Mouse (Mus musculus): ENCODE data around the gene Lsm14a. TPM values are rescaled to one million over a fixed set of nuclear protein-coding genes. Genes with fewer than 3 reads are reported as not detected.

The Lsm14a gene
- polyA plus RNA-seq, 1 experiment from 2014 or later: 47.1 TPM

GRCm38 (mm10) chr7:34301952-34302351, 91.2 kb downstream of the Lsm14a start:
- Histone ChIP-seq H3K4me2 (replicated peaks; ENCODE audit: low read depth) (no peak overlapping the region), H3K4me1 (replicated peaks; ENCODE audit: control insufficient read depth, insufficient read depth, low read length) (no peaks in the 10 kb centered on the region; the same call in 1 of the 2 replicates), H3K36me3 (ENCODE audit: control insufficient read depth, insufficient read depth) (no peaks in the 10 kb centered on the region), H3K9me3 (ENCODE audit: control insufficient read depth) (no peaks in the 10 kb centered on the region), H3K9ac (ENCODE audit: low read depth, low read length) (no peak overlapping the region), H3K27ac (ENCODE audit: low read depth, low read length) (peak overlapping the region; percentile 11; the same call in 1 of the 2 replicates), H3K27me3 (replicated peaks; ENCODE audit: control insufficient read depth, insufficient read depth, low read length) (no peaks in the 10 kb centered on the region), H3K4me3 (ENCODE audit: low read depth, low read length) (no peak overlapping the region)
- 74% methylated on average over 3 of the region's 3 CpGs for WGBS
- TF ChIP-seq CTCF (IDR thresholded peaks at IDR 0.05; ENCODE audit: low read depth): no peak
- ATAC-seq: no peak

- Histone ChIP-seq H3K27me3 (replicated peaks; ENCODE audit: control insufficient read depth, insufficient read depth, low read length) (no peaks in the 10 kb centered on the region), H3K9me3 (ENCODE audit: control insufficient read depth) (no peaks in the 10 kb centered on the region), H3K36me3 (ENCODE audit: control insufficient read depth, insufficient read depth) (no peaks in the 10 kb centered on the region), H3K4me3 (ENCODE audit: low read depth, low read length) (no peak overlapping the region), H3K4me2 (replicated peaks; ENCODE audit: low read depth) (no peak overlapping the region), H3K9ac (ENCODE audit: low read depth, low read length) (no peak overlapping the region), H3K4me1 (replicated peaks; ENCODE audit: control insufficient read depth, insufficient read depth, low read length) (no peaks in the 10 kb centered on the region), H3K27ac (ENCODE audit: low read depth, low read length) (no peak overlapping the region)
- TF ChIP-seq CTCF (IDR thresholded peaks at IDR 0.05; ENCODE audit: low read depth): no peak
- WGBS: 91% methylated on average over 2 of the region's 2 CpGs
- ATAC-seq: no peak
Measured at GRCm38 (mm10) chr7:34298818-34299217, 94.3 kb downstream of the Lsm14a start.

- 86% methylated on average over 3 of the region's 3 CpGs for WGBS
- ATAC-seq: no peak
- H3K27me3 ChIP-seq (replicated peaks; ENCODE audit: control insufficient read depth, insufficient read depth, low read length): no peaks in the 10 kb centered on the region
- H3K4me2 ChIP-seq (replicated peaks; ENCODE audit: low read depth): no peak overlapping the region
- no peak overlapping the region for H3K9ac ChIP-seq (ENCODE audit: low read depth, low read length)
- TF ChIP-seq CTCF (IDR thresholded peaks at IDR 0.05; ENCODE audit: low read depth): no peak
- no peaks in the 10 kb centered on the region for H3K36me3 ChIP-seq (ENCODE audit: control insufficient read depth, insufficient read depth)
- H3K4me1 ChIP-seq (replicated peaks; ENCODE audit: control insufficient read depth, insufficient read depth, low read length): no peaks in the 10 kb centered on the region
- no peak overlapping the region for H3K27ac ChIP-seq (ENCODE audit: low read depth, low read length)
- H3K4me3 ChIP-seq (ENCODE audit: low read depth, low read length): no peak overlapping the region
- H3K9me3 ChIP-seq (ENCODE audit: control insufficient read depth): no peaks in the 10 kb centered on the region
Measured at GRCm38 (mm10) chr7:34296124-34296523, 97.0 kb downstream of the Lsm14a start.

Other genes with a start within 250 kb of the Lsm14a start
- gene Uba2, start 223.7 kb downstream of the Lsm14a start, polyA plus RNA-seq (2015; fragmentation: Nextera tagmentation; extraction: Ambion mirVana): 50.2 and 50.8 TPM in 2 replicates
- 26.3 and 26.7 TPM in 2 replicates for gene Pdcd2l, start 196.7 kb downstream of the Lsm14a start, polyA plus RNA-seq (2015; fragmentation: Nextera tagmentation; extraction: Ambion mirVana)
- 179 and 180 TPM in 2 replicates for gene Gpi1, start 163.0 kb downstream of the Lsm14a start, polyA plus RNA-seq (2015; fragmentation: Nextera tagmentation; extraction: Ambion mirVana)
- not detected in 2 replicates for gene Gm6096, start 142.3 kb downstream of the Lsm14a start, polyA plus RNA-seq (2015; fragmentation: Nextera tagmentation; extraction: Ambion mirVana)
- 18.6 and 21.2 TPM in 2 replicates for gene 4931406P16Rik, start 79.8 kb downstream of the Lsm14a start, polyA plus RNA-seq (2015; fragmentation: Nextera tagmentation; extraction: Ambion mirVana)

All from intestine, postnatal 0 days (tissue).